Mouse (Mus musculus): ENCODE data around the gene Fut7.
"Not testable (repeated sequence)": the region's sequence is repeated elsewhere in the genome, so short reads cannot be mapped to it uniquely, and the experiment has no call there.

The Fut7 gene

GRCm38 (mm10) chr2:25422587-25423410, at the start of gene Fut7:
Fut7 (plus strand) TSS chr2:25423267.
- DNase-seq (ENCODE audit: low spot score) = no peak

- DNase-seq (ENCODE audit: low spot score) = no peak
Measured at GRCm38 (mm10) chr2:25373431-25373830, 49.6 kb upstream of the Fut7 start.

GRCm38 (mm10) chr2:25376589-25376988, 46.5 kb upstream of the Fut7 start:
- DNase-seq (ENCODE audit: low spot score) = no peak

- no peak for DNase-seq (ENCODE audit: low spot score)
Measured at GRCm38 (mm10) chr2:25384492-25384891, 38.6 kb upstream of the Fut7 start.

GRCm38 (mm10) chr2:25391266-25391665, 31.8 kb upstream of the Fut7 start:
- DNase-seq (ENCODE audit: low spot score) = no peak

- DNase-seq (ENCODE audit: low spot score) = no peak
Measured at GRCm38 (mm10) chr2:25394281-25395221, 28.5 kb upstream of the Fut7 start.

GRCm38 (mm10) chr2:25395721-25396596, 27.1 kb upstream of the Fut7 start, which contains the start of gene Entpd2:
Entpd2 (plus strand) TSS chr2:25395874.
- DNase-seq (ENCODE audit: low spot score) = no peak

GRCm38 (mm10) chr2:25396597-25396983, 26.5 kb upstream of the Fut7 start:
- no peak for DNase-seq (ENCODE audit: low spot score)

- no peak for DNase-seq (ENCODE audit: low spot score)
Measured at GRCm38 (mm10) chr2:25397010-25397409, 26.1 kb upstream of the Fut7 start.

- no peak for DNase-seq (ENCODE audit: low spot score)
Measured at GRCm38 (mm10) chr2:25398065-25398464, 25.0 kb upstream of the Fut7 start.

GRCm38 (mm10) chr2:25399051-25399450, 24.0 kb upstream of the Fut7 start, which contains the start of gene Npdc1:
Npdc1 (plus strand) TSS chr2:25399351.
- no peak for DNase-seq (ENCODE audit: low spot score)

GRCm38 (mm10) chr2:25400291-25400690, 22.8 kb upstream of the Fut7 start:
- DNase-seq (ENCODE audit: low spot score) = no peak

- peak; percentile 47 for DNase-seq (ENCODE audit: low spot score)
Measured at GRCm38 (mm10) chr2:25400764-25401163, 22.3 kb upstream of the Fut7 start.

GRCm38 (mm10) chr2:25402377-25402971, 20.6 kb upstream of the Fut7 start:
- DNase-seq (ENCODE audit: low spot score) = peak; percentile 60

- DNase-seq (ENCODE audit: low spot score) = peak; percentile 55
Measured at GRCm38 (mm10) chr2:25402972-25403601, 20.0 kb upstream of the Fut7 start.

GRCm38 (mm10) chr2:25403994-25404393, 19.1 kb upstream of the Fut7 start:
- no peak for DNase-seq (ENCODE audit: low spot score)

GRCm38 (mm10) chr2:25408908-25409307, 14.2 kb upstream of the Fut7 start:
- no peak for DNase-seq (ENCODE audit: low spot score)

GRCm38 (mm10) chr2:25413436-25413835, 9.6 kb upstream of the Fut7 start:
- DNase-seq (ENCODE audit: low spot score) = not testable (repeated sequence)

GRCm38 (mm10) chr2:25417426-25417825, 5.6 kb upstream of the Fut7 start:
- no peak for DNase-seq (ENCODE audit: low spot score)

GRCm38 (mm10) chr2:25421896-25422295, 1.2 kb upstream of the Fut7 start:
- DNase-seq (ENCODE audit: low spot score) = no peak

GRCm38 (mm10) chr2:25423626-25424025, 559 bp downstream of the Fut7 start:
- DNase-seq (ENCODE audit: low spot score) = no peak
